Mouse (Mus musculus) right cerebral cortex, postnatal 14 days (tissue): Measurements from ENCODE around the gene Creg2.
"Not testable (repeated sequence)": the region's sequence is repeated elsewhere in the genome, so short reads cannot be mapped to it uniquely, and the experiment has no call there.

Experiments used
- DNase-seq: peaks from one replicate; pipeline ENCODE4 v3.0.0; 2022

The Creg2 gene

GRCm38 (mm10) chr1:39592090-39592489, 59.2 kb downstream of the Creg2 start:
- no peak for DNase-seq

- DNase-seq: not testable (repeated sequence)
These were observed 59.7 kb downstream of the Creg2 start for GRCm38 (mm10) chr1:39591557-39591956.

GRCm38 (mm10) chr1:39590193-39590592, 61.1 kb downstream of the Creg2 start:
- no peak for DNase-seq

GRCm38 (mm10) chr1:39585416-39585815, 65.9 kb downstream of the Creg2 start:
- no peak for DNase-seq

- no peak for DNase-seq
These were observed 68.1 kb downstream of the Creg2 start for GRCm38 (mm10) chr1:39583173-39583572.

GRCm38 (mm10) chr1:39581215-39581614, 70.1 kb downstream of the Creg2 start:
- no peak for DNase-seq

GRCm38 (mm10) chr1:39579139-39579538, 72.1 kb downstream of the Creg2 start:
- no peak for DNase-seq

- no peak for DNase-seq
These were observed 72.8 kb downstream of the Creg2 start for GRCm38 (mm10) chr1:39578446-39578845.

GRCm38 (mm10) chr1:39577253-39577705, 74.0 kb downstream of the Creg2 start, which contains the start of gene Rnf149:
Rnf149 (minus strand) TSS chr1:39577405.
- peak; percentile 97 for DNase-seq

GRCm38 (mm10) chr1:39576431-39577243, 74.6 kb downstream of the Creg2 start:
- peak; percentile 65 for DNase-seq

GRCm38 (mm10) chr1:39575778-39576375, 75.4 kb downstream of the Creg2 start:
- no peak for DNase-seq

GRCm38 (mm10) chr1:39573890-39574289, 77.4 kb downstream of the Creg2 start:
- no peak for DNase-seq

GRCm38 (mm10) chr1:39571653-39572052, 79.6 kb downstream of the Creg2 start:
- no peak for DNase-seq
